In genomic region chr12:102960051-102960775, GRCm38 (mm10) we compare ENCODE assay signal across 25 mouse cellular contexts. TPM values are rescaled to one million over a fixed set of nuclear protein-coding genes. Genes with fewer than 3 reads are reported as not detected.
DNase-seq lines count a peak whose midpoint lies in the region; ATAC-seq and TF ChIP-seq lines count a peak whose summit lies in the region.
"Had no signal": no experiment of that assay in that cellular context is flagged by ENCODE, and none has a peak within 500 bp of the region (broad histone marks: within the 10 kb centered on the region; RNA-seq: fewer than 3 reads in every experiment).

No protein-coding gene starts in this region.

- ATAC-seq in forebrain, postnatal 0 days = no peak
- no peak for ATAC-seq in midbrain, postnatal 0 days (ENCODE audit: low FRiP score)
- no peak for ATAC-seq in midbrain, embryonic 15.5 days (replicated peaks)
- ATAC-seq: forebrain, embryonic 14.5 days; hindbrain, postnatal 0 days had no signal

- 0 out of 2 replicates have a peak, but pooled peaks have one; percentile 19 for TF ChIP-seq CTCF in forebrain, postnatal 0 days (IDR thresholded peaks at IDR 0.05; ENCODE audit: low read depth)
- TF ChIP-seq CTCF in midbrain, postnatal 0 days (IDR thresholded peaks at IDR 0.05) = peak; percentile 34; the same call in 1 of the 2 replicates

- no peaks in the 10 kb centered on the region for H3K4me1 ChIP-seq in forebrain, postnatal 0 days (ENCODE audit: insufficient read depth)
- peaks cover 13% of the 10 kb centered on the region for H3K4me1 ChIP-seq in forebrain, embryonic 10.5 days
- H3K4me1 ChIP-seq in midbrain, postnatal 0 days (ENCODE audit: insufficient read depth, low read length) = no peaks in the 10 kb centered on the region
- H3K4me1 ChIP-seq in midbrain, embryonic 15.5 days = no peaks in the 10 kb centered on the region
- H3K4me1 ChIP-seq: embryonic facial prominence, embryonic 13.5 days; heart, embryonic 13.5 days; kidney, embryonic 15.5 days; limb, embryonic 15.5 days had no signal

- H3K9ac ChIP-seq in forebrain, postnatal 0 days = no peak overlapping the region
- no peak overlapping the region for H3K9ac ChIP-seq in midbrain, postnatal 0 days (replicated peaks; ENCODE audit: low read length, poor library complexity, severe bottlenecking)
- no peak overlapping the region for H3K9ac ChIP-seq in midbrain, embryonic 15.5 days
- H3K9ac ChIP-seq: embryonic facial prominence, embryonic 13.5 days; heart, embryonic 13.5 days; kidney, embryonic 15.5 days; limb, embryonic 15.5 days; neural tube, embryonic 15.5 days had no signal

- 92% methylated on average over 7 of the region's 7 CpGs for WGBS in forebrain, postnatal 0 days
- 93% methylated on average over 7 of the region's 7 CpGs for WGBS in forebrain, embryonic 10.5 days
- 93% methylated on average over 7 of the region's 7 CpGs for WGBS in midbrain, postnatal 0 days
- WGBS in midbrain, embryonic 15.5 days = 90% methylated on average over 7 of the region's 7 CpGs

- H3K36me3 ChIP-seq in forebrain, postnatal 0 days (ENCODE audit: insufficient read depth) = no peaks in the 10 kb centered on the region
- H3K36me3 ChIP-seq in forebrain, embryonic 10.5 days (replicated peaks) = no peaks in the 10 kb centered on the region
- H3K36me3 ChIP-seq in midbrain, postnatal 0 days (ENCODE audit: insufficient read depth, low read length) = no peaks in the 10 kb centered on the region
- no peaks in the 10 kb centered on the region for H3K36me3 ChIP-seq in midbrain, embryonic 15.5 days (replicated peaks)
- H3K36me3 ChIP-seq: embryonic facial prominence, embryonic 13.5 days; heart, embryonic 13.5 days; kidney, embryonic 15.5 days; limb, embryonic 15.5 days; midbrain, embryonic 10.5 days; neural tube, embryonic 15.5 days had no signal

- H3K27ac ChIP-seq in forebrain, postnatal 0 days (ENCODE audit: low read depth, low read length) = no peak overlapping the region
- no peak overlapping the region for H3K27ac ChIP-seq in forebrain, embryonic 10.5 days
- no peak overlapping the region for H3K27ac ChIP-seq in midbrain, postnatal 0 days (ENCODE audit: low read depth, low read length)
- H3K27ac ChIP-seq in midbrain, embryonic 15.5 days = no peak overlapping the region
- H3K27ac ChIP-seq: embryonic facial prominence, embryonic 13.5 days; heart, embryonic 13.5 days; hindbrain, postnatal 0 days; kidney, embryonic 15.5 days; limb, embryonic 15.5 days; midbrain, embryonic 10.5 days; neural tube, embryonic 15.5 days had no signal

- H3K27me3 ChIP-seq in forebrain, postnatal 0 days (ENCODE audit: insufficient read depth, low read length) = no peaks in the 10 kb centered on the region
- H3K27me3 ChIP-seq in forebrain, embryonic 10.5 days (ENCODE audit: poor library complexity, severe bottlenecking) = peaks cover 6% of the 10 kb centered on the region; the same call in 1 of the 2 replicates
- H3K27me3 ChIP-seq in midbrain, postnatal 0 days (ENCODE audit: insufficient read depth, low read length) = no peaks in the 10 kb centered on the region
- no peaks in the 10 kb centered on the region for H3K27me3 ChIP-seq in midbrain, embryonic 15.5 days (replicated peaks)
- H3K27me3 ChIP-seq: embryonic facial prominence, embryonic 13.5 days; heart, embryonic 13.5 days; kidney, embryonic 15.5 days; limb, embryonic 15.5 days; neural tube, embryonic 15.5 days had no signal

- no peak for DNase-seq in forebrain, postnatal 0 days
- DNase-seq in forebrain, embryonic 10.5 days (ENCODE audit: extremely low spot score, low spot score) = no peak
- DNase-seq in midbrain, postnatal 0 days (ENCODE audit: low spot score) = no peak
- DNase-seq in adrenal gland, postnatal 25 days = peak; percentile 20
- no peak for DNase-seq in right cerebral cortex, adult 2 months (ENCODE audit: low spot score in 2 of 2)
- no peak for DNase-seq in right cerebral cortex, adult 18-20 months
- DNase-seq: cerebellum, adult 11-12 months; cerebellum, postnatal 14 days; gastrocnemius, postnatal 25 days; heart, adult 18-20 months; heart, postnatal 14 days; kidney, adult 11 months; kidney, postnatal 36 days; left cerebral cortex, postnatal 4 days; lung, adult 18-20 months; lung, postnatal 10 days had no signal

- H3K9me3 ChIP-seq in forebrain, postnatal 0 days (ENCODE audit: low read length) = no peaks in the 10 kb centered on the region
- no peaks in the 10 kb centered on the region for H3K9me3 ChIP-seq in forebrain, embryonic 10.5 days
- no peaks in the 10 kb centered on the region for H3K9me3 ChIP-seq in midbrain, postnatal 0 days (ENCODE audit: low read length)
- H3K9me3 ChIP-seq in midbrain, embryonic 15.5 days = no peaks in the 10 kb centered on the region
- H3K9me3 ChIP-seq: embryonic facial prominence, embryonic 13.5 days; heart, embryonic 13.5 days; kidney, embryonic 15.5 days; limb, embryonic 15.5 days; midbrain, embryonic 10.5 days; neural tube, embryonic 15.5 days had no signal

- no peak overlapping the region for H3K4me3 ChIP-seq in forebrain, postnatal 0 days (ENCODE audit: low read depth, low read length)
- no peak overlapping the region for H3K4me3 ChIP-seq in forebrain, embryonic 10.5 days
- H3K4me3 ChIP-seq in midbrain, postnatal 0 days (ENCODE audit: low read depth, low read length) = no peak overlapping the region
- H3K4me3 ChIP-seq in midbrain, embryonic 15.5 days = no peak overlapping the region
- H3K4me3 ChIP-seq: embryonic facial prominence, embryonic 13.5 days; heart, embryonic 13.5 days; kidney, embryonic 15.5 days; limb, embryonic 15.5 days; midbrain, embryonic 10.5 days; neural tube, embryonic 15.5 days had no signal

- no peak overlapping the region for H3K4me2 ChIP-seq in forebrain, postnatal 0 days (ENCODE audit: low read depth)
- H3K4me2 ChIP-seq in midbrain, postnatal 0 days (ENCODE audit: low read depth, low read length, poor library complexity, severe bottlenecking) = no peak overlapping the region
- H3K4me2 ChIP-seq in midbrain, embryonic 15.5 days = no peak overlapping the region
- H3K4me2 ChIP-seq: embryonic facial prominence, embryonic 13.5 days; heart, embryonic 13.5 days; kidney, embryonic 15.5 days; limb, embryonic 15.5 days; neural tube, embryonic 15.5 days had no signal

RNA-seq across cellular contexts. Expression of gene Unc79, which starts 11.6 kb away (rescaled TPM):
- total RNA-seq in forebrain, postnatal 0 days (2014; rRNA removed) = 25.5 and 52.9 TPM in 2 replicates
- polyA plus RNA-seq in forebrain, postnatal 0 days (2015; fragmentation: Nextera tagmentation; extraction: Ambion mirVana) = 4.4 and 5.7 TPM in 2 replicates
- 0.33 and 0.36 TPM in 2 replicates for polyA plus RNA-seq in forebrain, embryonic 10.5 days (2016; fragmentation: Nextera tagmentation; extraction: Ambion mirVana)
- 39.5 and 44.5 TPM in 2 replicates for total RNA-seq in midbrain, postnatal 0 days (2014; rRNA removed)
- polyA plus RNA-seq in midbrain, postnatal 0 days (2015; fragmentation: Nextera tagmentation; extraction: Ambion mirVana) = 4.5 and 6.7 TPM in 2 replicates
- 8.1 and 8.7 TPM in 2 replicates for polyA plus RNA-seq in midbrain, embryonic 15.5 days (2015; fragmentation: Nextera tagmentation; extraction: Ambion mirVana)
- 9.0 and 11.2 TPM in 2 replicates for total RNA-seq in adrenal gland, postnatal 25 days (2021)
